Mouse (Mus musculus): ENCODE measurements around the gene Fam92a.

GRCm38 (mm10) chr4:12170986-12171317 lies 863 bp downstream of the Fam92a start:
- no peak for TF ChIP-seq SIN3A (IDR thresholded peaks at IDR 0.05; ENCODE audit: low read length)
- TF ChIP-seq ELF1 (IDR thresholded peaks at IDR 0.05; ENCODE audit: low read depth, low read length): no peak
- no peak for TF ChIP-seq POLR2A (IDR thresholded peaks at IDR 0.05; ENCODE audit: control insufficient read depth in 1 of 2, insufficient read depth in 1 of 2, low read depth in 1 of 2, low read length in 2 of 2, poor library complexity in 1 of 2)
- no peak for TF ChIP-seq CTCF (IDR thresholded peaks at IDR 0.05 in 2 of 3, conservative IDR thresholded peaks at IDR 0.05 in 1 of 3; ENCODE audit: control insufficient read depth in 1 of 3, insufficient read depth in 1 of 3, low read depth in 2 of 3, low read length in 3 of 3, poor library complexity in 1 of 3, severe bottlenecking in 1 of 3)
- no peak for TF ChIP-seq ZMIZ1 (IDR thresholded peaks at IDR 0.05; ENCODE audit: low read depth, low read length)
- TF ChIP-seq MAX (IDR thresholded peaks at IDR 0.05; ENCODE audit: low read length): no peak
